Mouse (Mus musculus) liver, embryonic 12.5 days (tissue): ENCODE measurements around the gene Limk1. TPM values are rescaled to one million over a fixed set of nuclear protein-coding genes. Genes with fewer than 3 reads are reported as not detected.
"Not testable (repeated sequence)": the region's sequence is repeated elsewhere in the genome, so short reads cannot be mapped to it uniquely, and the experiment has no call there.

Experiments
- ATAC-seq: fragments of 200-750 bp; cut with Nextera tagmentation; 2 replicates; pipeline ENCODE4 v1.8.0; 2017; ENCODE audit warnings: moderate number of reproducible peaks, mild to moderate bottlenecking, moderate library complexity
- H3K27ac ChIP-seq: fragments of 300-500 bp; sonication (generic); 2 replicates; pipeline ENCODE4 v1.5.1; 2016; ENCODE audit warnings: mild to moderate bottlenecking
- H3K27me3 ChIP-seq: fragments of 300-500 bp; sonication (generic); replicated peaks from 2 replicates; pipeline ENCODE4 v1.6.1; 2016; ENCODE audit warnings: mild to moderate bottlenecking, moderate library complexity
- H3K36me3 ChIP-seq: fragments of 300-500 bp; sonication (generic); 2 replicates; pipeline ENCODE4 v1.6.1; 2016; ENCODE audit warnings: mild to moderate bottlenecking, moderate library complexity
- H3K4me1 ChIP-seq: fragments of 300-500 bp; sonication (generic); 2 replicates; pipeline ENCODE4 v1.6.1; 2016
- H3K4me2 ChIP-seq: fragments of 300-500 bp; sonication (generic); 2 replicates; pipeline ENCODE4 v1.6.1; 2016; ENCODE audit warnings: mild to moderate bottlenecking, moderate library complexity
- H3K4me3 ChIP-seq: fragments of 300-500 bp; sonication (generic); 2 replicates; pipeline ENCODE4 v1.5.1; 2016; ENCODE audit warnings: mild to moderate bottlenecking, moderate library complexity
- H3K9ac ChIP-seq: fragments of 300-500 bp; sonication (generic); 2 replicates; pipeline ENCODE4 v1.6.1; 2016; ENCODE audit warnings: mild to moderate bottlenecking, moderate library complexity
- H3K9me3 ChIP-seq: fragments of 300-500 bp; sonication (generic); replicated peaks from 2 replicates; pipeline ENCODE4 v1.6.1; 2016; ENCODE audit warnings: mild to moderate bottlenecking, moderate library complexity
- WGBS: fragments of 180-500 bp; shearing (Covaris S2); methylation state at CpG from one replicate; pipeline ENCODE4 v1.1.7; 2016; ENCODE audit not compliant: insufficient replicate concordance; 5-methylcytosine and 5-hydroxymethylcytosine counted together
- polyA plus RNA-seq: library from polyadenylated mRNA; unstranded; fragments of >200 nt; fragmentation: Nextera tagmentation; extraction: Ambion mirVana; gene quantifications from 2 replicates; pipeline ENCODE4 v1.2.1, GENCODE M21; 2016

Gene Limk1
- polyA plus RNA-seq, 1 experiment from 2014 or later = 1.3 TPM

DNA sequence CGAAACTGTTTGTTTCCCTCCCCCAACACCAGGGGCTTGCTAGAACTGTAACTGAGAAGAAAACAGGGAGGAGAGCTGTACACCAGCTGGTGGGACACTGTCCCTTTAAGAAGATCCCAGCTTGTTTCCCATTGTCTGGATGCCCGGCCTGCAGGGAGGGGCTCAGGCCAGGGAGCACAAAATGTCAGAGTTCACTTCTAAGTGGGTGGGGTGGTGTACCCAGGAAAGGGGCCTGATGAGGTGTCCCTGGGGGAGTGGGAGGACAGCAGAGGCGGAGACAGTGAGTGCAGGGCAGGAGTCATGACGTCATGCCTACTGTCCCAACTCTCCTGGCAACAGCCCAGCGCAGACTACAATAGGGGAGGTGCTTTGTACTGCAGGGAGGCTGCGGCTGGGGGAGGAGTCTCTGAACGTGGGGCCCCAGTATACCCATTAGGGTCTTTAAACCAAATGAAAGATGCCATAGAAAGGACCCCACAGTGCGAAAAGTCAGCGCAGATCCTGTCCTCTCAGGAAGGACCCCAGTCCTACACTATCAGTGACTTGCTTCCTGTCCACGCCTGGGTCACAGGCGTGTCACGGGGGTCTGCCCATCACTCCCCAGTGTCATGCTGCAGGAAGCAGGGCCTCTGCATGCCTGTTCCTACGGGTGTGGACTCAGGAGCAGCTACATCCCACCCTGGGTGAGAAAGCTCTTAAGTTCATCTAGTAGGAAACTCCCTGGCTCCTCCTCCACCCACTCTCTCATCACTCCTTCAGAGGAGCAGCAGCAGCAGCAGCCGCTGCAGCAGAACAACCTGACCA, 12.2 kb downstream of the Limk1 start:
- ATAC-seq = peak; percentile 72
- Histone ChIP-seq H3K27ac (peak overlapping the region; percentile 57), H3K4me1 (peaks cover 57% of the 10 kb centered on the region), H3K27me3 (no peaks in the 10 kb centered on the region; the same call in 1 of the 2 replicates), H3K9ac (peak overlapping the region; percentile 25), H3K9me3 (no peaks in the 10 kb centered on the region), H3K4me3 (peak overlapping the region; percentile 37), H3K36me3 (no peaks in the 10 kb centered on the region), H3K4me2 (peak overlapping the region; percentile 66)
- 7% methylated on average over 14 of the region's 14 CpGs for WGBS

- ATAC-seq = no peak
- no peak overlapping the region for H3K9ac ChIP-seq
- no peaks in the 10 kb centered on the region for H3K9me3 ChIP-seq
- peaks cover 46% of the 10 kb centered on the region for H3K4me1 ChIP-seq
- no peak overlapping the region for H3K27ac ChIP-seq
- no peaks in the 10 kb centered on the region; the same call in 1 of the 2 replicates for H3K27me3 ChIP-seq
- no peak overlapping the region for H3K4me3 ChIP-seq
- H3K4me2 ChIP-seq = no peak overlapping the region
- H3K36me3 ChIP-seq = peaks cover 3% of the 10 kb centered on the region; the same call in 1 of the 2 replicates
- 58% methylated on average over 5 of the region's 5 CpGs for WGBS
Measured at GRCm38 (mm10) chr5:134674977-134675376, 13.4 kb downstream of the Limk1 start.

- no peak overlapping the region for H3K9ac ChIP-seq
- H3K27me3 ChIP-seq = no peaks in the 10 kb centered on the region; the same call in 1 of the 2 replicates
- no peak overlapping the region for H3K27ac ChIP-seq
- no peak overlapping the region for H3K4me3 ChIP-seq
- ATAC-seq = no peak
- WGBS = 73% methylated on average over 6 of the region's 6 CpGs
- no peak overlapping the region for H3K4me2 ChIP-seq
- H3K36me3 ChIP-seq = peaks cover 9% of the 10 kb centered on the region; the same call in 1 of the 2 replicates
- H3K9me3 ChIP-seq = no peaks in the 10 kb centered on the region
- peaks cover 23% of the 10 kb centered on the region for H3K4me1 ChIP-seq
Measured at GRCm38 (mm10) chr5:134672611-134673010, 15.8 kb downstream of the Limk1 start.

- H3K4me1 ChIP-seq = peaks cover 18% of the 10 kb centered on the region
- WGBS = 79% methylated on average over 1 of the region's 1 CpGs
- peaks cover 9% of the 10 kb centered on the region; the same call in 1 of the 2 replicates for H3K36me3 ChIP-seq
- ATAC-seq = no peak
- no peaks in the 10 kb centered on the region for H3K9me3 ChIP-seq
- no peak overlapping the region for H3K4me3 ChIP-seq
- no peak overlapping the region for H3K27ac ChIP-seq
- H3K4me2 ChIP-seq = no peak overlapping the region
- H3K9ac ChIP-seq = no peak overlapping the region
- no peaks in the 10 kb centered on the region; the same call in 1 of the 2 replicates for H3K27me3 ChIP-seq
Measured at GRCm38 (mm10) chr5:134672198-134672516, 16.2 kb downstream of the Limk1 start.

DNA sequence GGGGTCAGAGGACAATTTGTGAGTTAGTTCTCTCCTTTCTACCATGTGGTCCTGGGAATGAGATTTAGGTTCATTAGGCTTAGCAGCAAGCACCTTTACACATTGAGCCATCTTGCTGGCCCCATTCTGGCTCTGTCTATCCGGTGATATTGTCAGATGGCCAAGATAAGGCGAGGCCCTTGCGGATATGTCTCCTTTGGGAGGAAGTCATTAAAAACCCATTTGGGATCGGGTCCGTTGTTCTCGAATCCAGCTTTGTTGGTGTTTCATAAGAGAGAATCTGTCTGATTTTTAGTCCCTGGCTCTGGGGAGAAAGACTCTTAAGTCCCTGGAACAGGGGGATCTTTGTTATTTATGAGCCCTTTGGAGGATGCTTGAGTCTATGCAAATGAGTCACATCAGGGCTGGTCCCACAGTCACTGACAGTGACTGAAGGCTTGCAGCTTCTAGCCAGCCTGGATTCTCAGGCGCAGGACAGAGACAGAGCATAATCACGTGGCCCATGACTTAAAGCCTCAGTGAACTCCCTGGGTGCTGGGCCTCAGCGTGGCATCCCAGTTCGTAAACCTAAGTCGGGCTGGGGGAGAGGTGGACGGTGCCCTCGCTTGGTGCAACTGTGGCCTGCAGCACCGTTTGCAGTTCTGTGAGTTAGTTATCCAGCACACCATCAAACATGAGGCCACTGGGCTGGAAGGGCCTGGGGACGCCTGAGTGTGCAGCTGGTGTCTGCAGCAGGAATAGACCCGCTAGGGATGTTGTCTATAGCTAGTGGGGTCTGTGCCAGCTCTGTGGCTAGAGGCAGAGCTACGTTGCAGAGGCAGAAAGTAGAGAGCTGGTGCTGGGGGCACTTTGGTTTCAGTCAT, 16.8 kb downstream of the Limk1 start:
- Histone ChIP-seq H3K4me3 (no peak overlapping the region), H3K9me3 (no peaks in the 10 kb centered on the region), H3K4me2 (no peak overlapping the region), H3K4me1 (peaks cover 12% of the 10 kb centered on the region), H3K27ac (no peak overlapping the region), H3K9ac (no peak overlapping the region), H3K36me3 (peaks cover 9% of the 10 kb centered on the region; the same call in 1 of the 2 replicates), H3K27me3 (no peaks in the 10 kb centered on the region)
- WGBS = 74% methylated on average over 17 of the region's 17 CpGs
- no peak for ATAC-seq

DNA sequence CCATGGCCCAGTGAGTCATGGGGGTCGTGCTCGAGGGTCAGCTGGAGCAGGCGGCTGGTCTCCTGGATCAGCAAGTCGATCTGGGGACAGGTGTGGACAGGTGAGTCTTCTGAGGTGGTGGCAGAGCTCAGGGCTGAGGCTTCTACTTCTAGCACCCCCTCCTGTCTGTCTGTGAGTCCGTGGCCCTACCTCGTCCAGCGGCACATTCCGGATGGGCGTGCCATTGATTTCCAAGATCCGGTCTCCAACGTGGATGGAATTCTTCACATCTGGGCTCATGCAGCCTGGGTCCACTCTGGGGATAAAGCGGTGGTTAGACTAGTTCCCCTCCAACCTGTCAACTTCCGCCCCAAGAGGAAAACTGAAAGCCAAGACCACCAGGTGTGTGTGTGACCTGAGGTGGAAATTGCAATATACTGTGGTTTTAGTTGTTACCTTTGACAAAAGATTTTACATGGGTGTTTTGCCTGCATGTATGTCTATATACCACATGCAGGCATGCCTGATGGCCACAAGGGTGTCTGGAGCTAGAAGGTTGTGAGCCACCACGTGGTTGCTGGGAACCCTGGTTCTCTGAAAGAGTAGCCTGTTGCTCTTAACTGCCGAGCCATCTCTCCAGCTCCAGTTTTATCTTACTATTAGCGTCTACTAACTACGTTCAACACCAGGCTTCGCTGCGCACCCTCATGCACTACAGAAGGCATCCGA, 19.2 kb downstream of the Limk1 start:
- H3K4me2 ChIP-seq = no peak overlapping the region
- ATAC-seq = no peak
- no peaks in the 10 kb centered on the region for H3K9me3 ChIP-seq
- H3K27me3 ChIP-seq = no peaks in the 10 kb centered on the region
- peaks cover 9% of the 10 kb centered on the region; the same call in 1 of the 2 replicates for H3K36me3 ChIP-seq
- H3K4me1 ChIP-seq = no peaks in the 10 kb centered on the region
- H3K4me3 ChIP-seq = no peak overlapping the region
- H3K27ac ChIP-seq = no peak overlapping the region
- WGBS = 73% methylated on average over 20 of the region's 20 CpGs
- no peak overlapping the region for H3K9ac ChIP-seq

DNA sequence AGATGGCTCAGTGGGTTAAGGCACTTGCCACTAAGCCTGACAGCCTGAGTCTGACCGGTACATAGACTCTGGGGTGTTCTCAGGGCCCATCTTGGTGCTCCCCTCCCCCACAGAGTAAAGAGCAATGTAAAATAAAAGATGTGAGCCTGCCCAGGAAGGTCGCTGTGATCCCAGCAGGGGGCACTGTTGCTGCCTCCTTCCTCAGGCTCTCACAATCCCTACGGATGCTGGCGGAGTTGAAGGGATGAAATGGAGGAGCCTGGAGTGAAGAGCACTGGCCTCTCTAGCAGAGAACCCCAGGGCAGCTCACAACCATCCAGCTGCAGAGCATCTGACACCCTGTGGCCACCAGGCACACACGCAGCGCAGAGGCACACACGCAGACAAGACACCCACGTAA, 19.9 kb downstream of the Limk1 start:
- Histone ChIP-seq H3K4me3 (no peak overlapping the region), H3K27me3 (no peaks in the 10 kb centered on the region), H3K4me1 (no peaks in the 10 kb centered on the region), H3K36me3 (peaks cover 9% of the 10 kb centered on the region; the same call in 1 of the 2 replicates), H3K9me3 (no peaks in the 10 kb centered on the region), H3K4me2 (no peak overlapping the region), H3K27ac (no peak overlapping the region), H3K9ac (no peak overlapping the region)
- 50% methylated on average over 8 of the region's 8 CpGs for WGBS
- ATAC-seq = no peak

DNA sequence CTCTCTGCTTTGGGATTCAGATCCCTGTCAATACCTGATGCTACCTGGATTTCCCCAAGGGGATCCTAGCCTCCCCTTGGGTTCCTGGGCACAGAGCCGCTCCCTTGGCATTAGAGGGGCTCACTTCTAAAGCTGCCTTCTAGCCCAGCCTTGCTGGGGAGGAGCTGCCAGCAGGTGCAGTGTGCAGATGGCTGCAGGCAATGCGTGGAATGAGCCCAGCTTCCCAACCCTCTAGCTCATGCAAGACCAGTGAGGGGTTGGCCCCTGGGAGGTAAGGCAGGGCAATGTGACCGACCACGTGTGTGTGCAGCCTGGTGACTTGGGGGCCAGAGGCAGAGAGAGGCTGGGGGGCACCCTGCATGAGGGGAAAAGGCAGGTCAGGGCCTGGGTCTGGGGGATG, 31.7 kb downstream of the Limk1 start:
- Histone ChIP-seq H3K36me3 (no peaks in the 10 kb centered on the region; the same call in 1 of the 2 replicates), H3K9me3 (no peaks in the 10 kb centered on the region), H3K27ac (no peak overlapping the region), H3K4me2 (no peak overlapping the region), H3K27me3 (0 out of 2 replicates have a peak, but pooled peaks cover 2% of the 10 kb centered on the region), H3K4me1 (no peaks in the 10 kb centered on the region), H3K9ac (no peak overlapping the region), H3K4me3 (no peak overlapping the region)
- no peak for ATAC-seq
- WGBS = 70% methylated on average over 4 of the region's 4 CpGs

DNA sequence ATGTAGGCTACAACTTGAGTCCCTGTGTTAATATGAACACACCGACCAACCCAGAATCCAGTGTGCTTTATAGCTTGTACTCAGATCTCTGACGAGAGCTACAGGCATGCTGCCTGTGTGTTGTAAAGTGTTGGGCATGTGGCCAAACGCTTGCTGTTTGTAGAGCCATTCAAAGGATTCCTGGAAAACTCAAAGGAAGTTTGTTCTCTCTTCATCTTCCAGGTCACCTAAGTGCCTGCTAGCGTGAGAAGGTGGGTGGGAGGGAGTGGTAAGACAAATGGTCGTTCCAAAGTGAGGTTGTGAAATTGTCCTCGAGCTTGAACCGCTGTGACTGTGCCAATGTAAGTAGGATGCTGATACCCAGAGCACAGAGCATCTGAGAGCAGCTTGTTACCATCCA, 36.4 kb downstream of the Limk1 start:
- Histone ChIP-seq H3K36me3 (no peaks in the 10 kb centered on the region), H3K4me3 (no peak overlapping the region), H3K9ac (no peak overlapping the region), H3K4me1 (no peaks in the 10 kb centered on the region), H3K27ac (no peak overlapping the region), H3K9me3 (no peaks in the 10 kb centered on the region), H3K27me3 (0 out of 2 replicates have a peak, but pooled peaks cover 2% of the 10 kb centered on the region), H3K4me2 (no peak overlapping the region)
- no peak for ATAC-seq
- WGBS = 54% methylated on average over 7 of the region's 7 CpGs

DNA sequence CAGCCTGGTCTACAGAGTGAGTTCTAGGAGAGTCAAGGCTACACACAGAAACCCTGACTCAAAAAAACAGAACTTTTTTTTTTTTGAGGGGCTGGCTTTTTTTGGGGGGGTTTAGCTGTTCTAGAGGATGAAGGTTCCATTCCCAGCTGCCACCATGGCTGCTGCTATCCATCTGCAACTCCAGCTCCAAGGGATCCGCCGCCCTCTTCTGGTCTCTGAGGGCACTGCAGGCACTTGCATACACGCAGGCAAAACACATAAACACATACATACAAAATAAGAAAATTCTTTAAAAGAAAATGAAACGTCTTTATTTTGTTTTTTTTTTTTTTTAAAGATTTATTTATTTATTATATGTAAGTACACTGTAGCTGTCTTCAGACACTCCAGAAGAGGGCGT, 37.5 kb downstream of the Limk1 start:
- Histone ChIP-seq H3K4me1 (no peaks in the 10 kb centered on the region), H3K27ac (no peak overlapping the region), H3K9me3 (no peaks in the 10 kb centered on the region), H3K9ac (no peak overlapping the region), H3K4me2 (no peak overlapping the region), H3K36me3 (no peaks in the 10 kb centered on the region), H3K27me3 (0 out of 2 replicates have a peak, but pooled peaks cover 2% of the 10 kb centered on the region), H3K4me3 (no peak overlapping the region)
- WGBS = 22% methylated on average over 5 of the region's 5 CpGs
- ATAC-seq = no peak

- H3K27me3 ChIP-seq, H3K36me3 ChIP-seq, ATAC-seq, H3K27ac ChIP-seq, H3K4me3 ChIP-seq, H3K4me2 ChIP-seq, H3K9me3 ChIP-seq, H3K4me1 ChIP-seq, H3K9ac ChIP-seq: not testable (repeated sequence)
- 63% methylated on average over 4 of the region's 4 CpGs for WGBS
Measured at GRCm38 (mm10) chr5:134648976-134649375, 39.4 kb downstream of the Limk1 start.
